In genomic region chr3:43342928-43343327, GRCm38 (mm10) we compare ENCODE assay signal across 11 mouse cellular contexts.
DNase-seq lines count a peak whose midpoint lies in the region; ATAC-seq and TF ChIP-seq lines count a peak whose summit lies in the region.
"Had no signal": no experiment of that assay in that cellular context is flagged by ENCODE, and none has a peak within 500 bp of the region (broad histone marks: within the 10 kb centered on the region; RNA-seq: fewer than 3 reads in every experiment).

No protein-coding gene starts in this region.

- no peak overlapping the region for H3K27ac ChIP-seq in left cerebral cortex, adult 2 months
- no peak overlapping the region for H3K27ac ChIP-seq in embryonic fibroblast, embryonic 13.5 days (ENCODE audit: insufficient read depth, low read length)
- H3K27ac ChIP-seq: embryonic facial prominence, embryonic 12.5 days; hindbrain, postnatal 0 days; limb, embryonic 13.5 days had no signal

- H3K4me3 ChIP-seq in left cerebral cortex, adult 2 months = no peak overlapping the region
- H3K4me3 ChIP-seq in embryonic fibroblast, embryonic 13.5 days (ENCODE audit: insufficient read depth, low read length) = no peak overlapping the region
- H3K4me3 ChIP-seq: embryonic facial prominence, embryonic 12.5 days; limb, embryonic 13.5 days had no signal

- intact Hi-C loops in left cerebral cortex, postnatal 4 days (cut with DNase I) = no loop called here
- intact Hi-C loops in left cerebral cortex, adult 2 months (cut with DNase I) = no loop called here
- intact Hi-C loops in heart, postnatal 25 days (cut with DNase I) = no loop called here

- TF ChIP-seq CTCF in left cerebral cortex, adult 2 months (IDR thresholded peaks at IDR 0.05) = no peak
- peak; percentile 13; the same call in 1 of the 2 replicates for TF ChIP-seq CTCF in embryonic fibroblast, embryonic 13.5 days (IDR thresholded peaks at IDR 0.05; ENCODE audit: borderline replicate concordance, insufficient read depth, low read length)

- no peaks in the 10 kb centered on the region for H3K4me1 ChIP-seq in embryonic fibroblast, embryonic 13.5 days (ENCODE audit: control insufficient read depth, insufficient read depth, low read length)
- H3K4me1 ChIP-seq: embryonic facial prominence, embryonic 12.5 days; limb, embryonic 13.5 days had no signal

- ATAC-seq in megakaryocyte, adult 5-6 weeks (ENCODE audit: poor library complexity, severe bottlenecking) = no peak
- ATAC-seq: hindbrain, postnatal 0 days had no signal

- no peak for TF ChIP-seq POLR2A in embryonic fibroblast, embryonic 13.5 days (IDR thresholded peaks at IDR 0.05; ENCODE audit: low read depth, low read length)

- peak; percentile 11 for DNase-seq in embryo, embryonic 10 days (ENCODE audit: low spot score)
- no peak for DNase-seq in embryo, embryonic 9.5 days (ENCODE audit: extremely low spot score)
- peak; percentile 6 for DNase-seq in left cerebral cortex, postnatal 4 days
- DNase-seq in left cerebral cortex, adult 2 months (ENCODE audit: extremely low spot score in 1 of 2, low spot score in 2 of 2) = no peak
- DNase-seq in ES-CJ7 (ENCODE audit: low read depth, low spot score) = peak; percentile 42
- no peak for DNase-seq in heart, postnatal 25 days (ENCODE audit: low spot score)

Comparison
In these comparisons a context has a peak if more than half of its experiments do, and no peak if none do; other contexts are left out.
1. DNase-seq: peak in embryo, embryonic 10 days (single experiment), left cerebral cortex, postnatal 4 days (single experiment) and ES-CJ7 (single experiment); none in embryo, embryonic 9.5 days (single experiment), left cerebral cortex, adult 2 months (0 of 2) and heart, postnatal 25 days (single experiment).